Mouse (Mus musculus) erythroblast, embryonic 14.5 days (primary cell): Measurements from ENCODE around the gene Agap1.

Experiments used
- GATA1 ChIP-seq: IDR thresholded peaks from 2 replicates; pipeline ENCODE4 v1.6.1; 2012; ENCODE audit warnings: low read length, inconsistent platforms, mixed read lengths
- TAL1 ChIP-seq: IDR thresholded peaks from 3 replicates; pipeline ENCODE4 v1.6.1; 2012; ENCODE audit warnings: low read length, inconsistent platforms, mixed read lengths

- TF ChIP-seq GATA1 (no peak), TAL1 (no peak)
Measured at GRCm38 (mm10) chr1:89922282-89922681, 467.7 kb downstream of the Agap1 start.
